Mouse (Mus musculus) T-helper 2 cell (primary cell): ENCODE data around the gene Dbndd1.
"Not testable (repeated sequence)": the region's sequence is repeated elsewhere in the genome, so short reads cannot be mapped to it uniquely, and the experiment has no call there.

Experiments used
- in situ Hi-C: fragments of 300-600 bp; cut with MboI, MseI; formaldehyde crosslinking; loops from one replicate; pipeline ENCODE4 v1.15.1; 2025; ENCODE audit warnings: high pct_unique_total_duplicates

Dbndd1 gene

DNA sequence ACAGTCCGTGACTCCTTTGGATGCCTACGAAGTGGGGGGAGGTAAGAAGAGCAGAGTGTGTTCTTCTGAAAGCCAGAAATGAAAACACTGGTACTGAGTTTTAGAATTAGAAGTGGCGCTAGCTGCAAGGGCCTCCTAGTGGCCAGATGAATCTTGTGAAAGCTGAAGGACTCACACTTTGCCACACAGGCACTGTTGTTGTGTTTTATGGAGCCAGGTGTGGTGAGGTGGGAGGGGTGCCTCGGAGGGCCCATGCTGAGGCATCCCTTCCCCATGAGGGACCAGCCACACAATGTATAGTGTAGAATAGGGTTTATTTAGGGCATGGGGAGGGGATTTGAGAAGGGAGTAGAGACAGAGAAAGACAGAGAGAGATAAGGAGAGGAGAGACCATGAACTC lies 17.6 kb downstream of the Dbndd1 start:
- in situ Hi-C loops: no loop called here

DNA sequence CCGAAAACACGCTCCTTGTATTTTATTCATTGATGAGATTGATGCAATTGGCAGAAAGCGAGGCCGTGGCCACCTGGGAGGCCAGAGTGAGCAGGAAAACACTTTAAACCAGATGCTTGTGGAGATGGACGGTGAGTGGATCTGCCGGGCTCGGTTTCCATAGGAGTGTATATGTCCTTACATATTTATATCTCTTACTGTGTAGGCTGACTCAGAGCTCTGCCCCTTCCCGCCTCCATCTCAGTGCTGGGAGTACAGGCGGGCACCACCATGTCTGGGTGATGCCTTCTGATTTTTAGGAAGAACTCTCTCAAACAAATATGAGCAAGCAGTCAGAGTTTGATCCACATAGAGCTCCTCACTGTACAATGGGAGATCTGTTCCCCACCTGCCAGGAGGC lies 22.4 kb downstream of the Dbndd1 start:
- in situ Hi-C loops: no loop called here

DNA sequence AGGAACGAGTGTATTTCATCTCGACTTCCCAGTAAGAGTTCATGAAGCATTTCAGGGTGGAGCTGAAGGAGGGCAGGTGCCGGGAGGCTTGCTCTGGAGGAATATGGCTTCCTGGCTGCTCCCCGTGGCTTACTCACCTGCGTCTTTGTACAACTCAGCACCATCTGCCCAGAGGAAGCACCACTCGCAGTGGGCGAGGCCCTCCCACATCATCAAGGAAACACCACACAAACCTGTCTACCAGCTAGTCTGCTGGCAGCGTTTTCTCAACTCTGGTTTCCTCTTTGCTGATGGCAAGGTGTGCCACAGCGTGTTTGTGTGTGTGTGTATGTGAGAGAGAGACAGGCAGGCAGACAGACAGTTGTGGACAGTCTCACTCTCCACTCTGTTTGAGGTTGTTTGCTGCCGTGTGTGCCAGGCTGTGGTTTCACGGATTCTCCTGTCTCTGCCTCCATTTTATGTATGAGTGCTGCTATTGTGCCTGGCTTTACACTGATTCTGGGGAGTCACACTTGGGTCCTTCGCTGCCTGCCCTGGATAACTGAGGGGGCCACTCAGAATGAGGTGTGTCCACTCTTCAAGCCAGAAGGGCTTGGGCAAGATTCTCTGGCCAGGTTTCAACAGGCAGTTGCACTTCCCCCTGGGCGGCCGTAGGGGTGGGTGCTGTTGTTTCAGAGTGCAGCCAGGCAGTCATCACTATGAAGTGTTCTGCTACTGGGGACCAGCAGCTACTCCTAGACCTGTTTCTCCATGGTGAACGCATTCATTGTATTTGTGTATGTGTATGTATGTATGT lies 23.8 kb downstream of the Dbndd1 start:
- in situ Hi-C loops: no loop called here

DNA sequence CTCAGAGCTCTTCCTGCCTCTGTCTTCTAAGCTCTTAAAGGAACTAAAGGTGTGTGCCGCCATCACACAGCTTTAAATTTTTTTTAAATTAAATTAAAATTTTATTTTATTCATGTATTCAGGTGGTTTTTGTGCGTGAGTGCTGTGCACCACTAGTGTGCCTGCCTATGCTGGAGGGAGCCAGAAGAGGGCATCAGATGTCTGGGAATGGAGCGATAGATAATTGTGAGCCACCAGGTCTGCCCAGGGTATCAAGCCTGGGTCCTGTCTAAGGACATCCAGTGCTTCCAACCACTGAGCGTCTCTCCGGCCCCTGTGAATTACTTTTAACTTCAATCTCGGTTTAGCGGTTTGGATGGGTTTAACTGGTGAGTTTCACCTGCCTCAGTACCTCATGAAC lies 32.6 kb downstream of the Dbndd1 start:
- in situ Hi-C loops: no loop called here

DNA sequence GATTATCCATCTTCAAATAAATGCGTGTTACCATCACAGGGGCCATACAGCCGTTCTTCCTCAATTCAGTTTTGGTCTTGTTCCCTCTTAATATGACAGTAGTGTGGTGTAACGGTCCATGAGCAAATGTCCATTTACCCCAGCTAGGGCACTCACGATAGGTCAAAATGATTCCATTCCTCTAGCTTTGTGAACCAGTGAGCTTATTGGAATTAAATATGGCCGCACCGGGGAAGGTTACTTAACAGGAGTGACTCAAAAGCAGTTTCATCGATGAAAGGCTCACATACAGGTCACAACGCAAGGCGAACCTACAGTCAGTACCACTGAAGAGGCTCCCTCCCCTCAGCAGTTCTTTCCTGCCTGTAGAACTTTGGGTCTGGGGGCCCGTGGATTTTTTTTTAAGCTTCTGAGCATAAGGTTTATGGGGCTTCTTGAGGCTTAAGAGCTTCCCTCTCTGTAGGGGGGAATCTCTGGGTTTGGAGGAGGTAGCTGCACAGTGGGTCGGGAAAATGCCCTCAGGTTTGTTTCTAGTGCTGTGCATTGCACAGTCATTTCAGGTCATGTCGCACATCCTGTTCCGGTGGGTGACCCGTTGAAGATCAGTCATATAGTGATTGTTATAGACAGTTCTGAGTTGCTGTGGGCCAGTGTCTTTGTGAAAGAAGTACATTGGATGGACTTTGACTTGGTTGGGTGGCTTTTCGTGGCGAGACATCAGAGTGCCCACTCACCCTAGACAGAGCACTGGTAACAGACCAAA lies 36.6 kb downstream of the Dbndd1 start:
- in situ Hi-C loops: no loop called here

DNA sequence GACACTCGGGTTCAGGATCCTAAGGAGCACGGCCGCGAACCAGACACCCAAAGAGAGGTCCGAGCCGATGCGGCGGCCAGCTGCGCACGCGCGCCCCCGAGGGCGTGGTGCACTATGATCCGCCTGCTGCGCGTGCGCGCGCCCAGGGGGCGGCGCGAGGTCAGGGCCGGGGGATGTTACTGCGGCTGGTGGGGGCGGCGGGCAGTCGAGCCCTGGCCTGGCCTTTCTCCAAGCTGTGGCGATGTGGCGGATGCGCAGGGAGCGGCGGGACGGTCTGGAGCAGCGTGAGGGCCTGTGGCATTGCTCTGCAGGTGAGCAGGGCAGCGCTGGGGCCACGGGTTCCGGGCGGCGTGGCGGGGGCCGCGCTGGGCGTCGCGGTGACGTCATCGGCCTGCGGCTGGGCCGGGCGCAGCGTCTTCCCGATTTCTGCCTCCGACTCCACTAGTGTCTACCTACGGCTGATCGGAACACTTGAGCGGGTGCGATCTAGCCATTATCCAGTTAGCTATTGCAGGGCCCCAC lies 37.5 kb downstream of the Dbndd1 start, which contains the start of gene Afg3l1:
Afg3l1 (plus strand) TSS at position 167 of the 522 bp plus-strand sequence.
- in situ Hi-C loops: no loop called here

DNA sequence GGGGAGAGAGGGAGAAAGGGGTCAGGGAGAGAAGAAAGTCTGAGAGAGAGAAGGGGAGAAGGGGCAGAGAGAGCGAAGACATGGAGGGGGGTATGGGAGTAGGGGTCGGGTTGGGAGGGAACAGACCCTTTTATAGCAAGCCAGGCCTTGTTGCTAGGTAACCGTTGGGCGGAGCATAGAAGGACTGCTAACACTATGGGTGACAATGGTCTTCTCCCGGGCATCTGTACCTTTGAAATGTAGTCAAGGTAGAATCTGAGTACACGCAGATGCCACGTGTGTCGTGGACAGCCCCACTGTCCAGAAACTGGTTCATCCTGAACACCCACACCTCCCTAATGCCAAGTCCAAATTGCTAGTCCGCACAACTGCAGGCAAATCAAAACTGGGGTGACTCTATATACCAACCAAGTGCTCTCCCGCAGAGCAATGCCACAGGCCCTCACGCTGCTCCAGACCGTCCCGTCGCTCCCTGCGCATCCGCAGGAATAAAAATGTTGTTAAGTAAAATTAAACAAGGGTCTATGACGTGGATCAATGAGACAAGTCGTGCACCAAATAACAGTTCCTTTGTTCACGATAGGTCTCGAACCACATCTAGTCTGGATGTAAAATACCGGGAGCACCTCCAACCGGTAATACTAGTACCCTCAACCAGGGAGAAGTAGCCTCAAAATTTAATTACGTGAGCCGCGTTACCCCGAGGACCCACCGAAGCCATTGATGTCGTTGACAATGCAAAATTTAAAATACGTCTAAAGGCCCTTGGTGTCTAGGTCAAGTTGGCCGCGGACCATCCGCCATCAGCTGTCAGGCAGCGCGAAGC lies 38.1 kb downstream of the Dbndd1 start:
- in situ Hi-C loops: no loop called here

DNA sequence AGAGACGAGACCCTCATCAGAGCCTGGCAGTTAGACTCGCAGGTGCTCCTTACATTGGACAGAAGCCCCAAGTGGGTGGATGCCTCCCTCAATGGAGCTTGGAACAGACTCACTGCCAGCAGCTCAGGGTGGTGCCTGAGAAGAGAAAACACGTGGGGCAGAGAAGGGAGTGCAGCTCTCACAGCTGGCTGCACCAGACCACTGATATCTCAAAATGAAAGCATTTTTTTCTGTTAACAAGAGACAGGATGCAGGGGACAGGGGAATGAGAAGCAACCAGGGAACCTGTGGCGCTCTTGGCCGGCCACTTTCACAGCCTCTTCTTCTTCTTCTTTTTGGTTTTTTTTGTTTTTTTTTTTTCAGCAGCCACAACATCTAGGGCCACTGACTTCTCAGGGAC lies 40.7 kb downstream of the Dbndd1 start:
- in situ Hi-C loops: not testable (repeated sequence)

DNA sequence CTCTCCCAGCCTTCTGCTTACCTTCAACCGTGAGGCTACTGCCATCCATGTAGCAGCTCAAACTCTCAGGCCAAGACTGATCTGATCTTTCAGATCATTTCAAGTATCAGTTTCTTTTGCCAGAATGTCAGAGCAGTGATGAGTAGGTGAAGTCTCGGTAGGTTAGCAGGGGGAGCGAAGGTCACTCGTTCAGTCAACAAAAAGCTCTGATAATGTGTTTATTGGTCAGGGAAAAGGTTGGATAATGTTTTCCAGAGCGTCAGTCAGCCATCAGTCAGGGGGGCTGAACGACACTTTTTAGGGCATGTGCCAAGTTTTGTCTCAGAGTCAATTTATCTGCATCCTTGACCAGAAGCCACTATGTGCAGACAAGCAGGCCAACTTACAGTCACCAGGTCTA lies 42.3 kb downstream of the Dbndd1 start:
- in situ Hi-C loops: not testable (repeated sequence)

DNA sequence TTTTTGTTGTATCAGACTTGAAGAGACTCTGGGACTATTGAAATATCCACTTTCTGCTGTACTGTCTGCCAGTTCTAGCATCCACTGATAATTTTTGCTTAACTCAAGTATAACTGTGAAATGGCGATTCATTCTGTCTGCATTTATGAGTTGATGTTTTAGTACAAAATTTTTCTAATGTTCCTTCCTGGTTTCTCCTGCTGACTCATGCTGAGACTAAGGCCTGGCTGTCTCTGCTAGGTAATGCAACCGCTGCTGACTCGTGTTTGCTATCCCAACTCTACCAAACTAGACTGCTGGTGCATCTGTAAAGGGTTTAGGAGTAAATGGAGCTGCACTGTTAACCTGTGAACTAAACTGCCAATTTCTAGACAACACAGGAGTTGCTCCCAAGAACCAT lies 47.8 kb downstream of the Dbndd1 start:
- in situ Hi-C loops: no loop called here

DNA sequence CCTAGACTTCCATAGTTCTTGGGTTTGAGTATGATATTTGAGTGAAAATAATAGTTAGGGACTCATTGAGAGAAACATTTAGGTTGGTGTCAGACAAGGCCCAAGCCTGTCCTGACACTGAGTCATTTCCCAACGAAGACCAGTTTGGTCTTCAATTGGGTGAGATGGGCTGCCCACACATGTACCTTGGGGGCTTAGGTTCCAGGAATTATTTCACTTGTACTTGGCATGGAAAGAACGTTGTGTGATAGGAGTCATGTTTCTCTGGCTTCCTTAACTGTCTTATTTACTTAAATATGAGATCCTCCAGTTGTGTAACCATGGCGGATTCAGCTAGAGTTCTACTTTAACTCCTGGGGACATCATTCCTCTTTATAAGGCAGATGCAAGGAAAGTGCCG lies 51.6 kb downstream of the Dbndd1 start:
- in situ Hi-C loops: no loop called here
